Mouse (Mus musculus): Measurements from ENCODE around the gene Magi2.

Magi2 gene

DNA sequence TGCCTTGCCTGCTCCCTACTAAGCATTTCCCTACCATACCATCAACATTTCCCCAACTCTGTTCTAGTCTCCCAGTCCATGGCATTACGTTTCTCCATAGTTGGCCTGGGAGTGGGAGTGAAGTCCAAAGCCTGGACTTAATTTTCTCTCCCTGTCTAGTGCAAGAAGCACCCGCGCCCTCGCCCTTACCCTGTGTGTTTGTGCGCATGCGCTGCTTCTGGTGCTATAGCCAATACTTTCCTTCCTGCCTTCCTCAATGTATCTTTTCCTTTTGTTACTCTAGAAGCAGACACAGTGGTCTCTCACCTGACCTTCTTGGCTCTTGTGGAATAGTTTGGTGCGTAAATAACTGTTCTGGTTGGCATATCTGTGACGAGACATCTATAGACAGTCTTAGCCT, 1440.8 kb downstream of the Magi2 start:
- no peak for DNase-seq (ENCODE audit: low spot score)

DNA sequence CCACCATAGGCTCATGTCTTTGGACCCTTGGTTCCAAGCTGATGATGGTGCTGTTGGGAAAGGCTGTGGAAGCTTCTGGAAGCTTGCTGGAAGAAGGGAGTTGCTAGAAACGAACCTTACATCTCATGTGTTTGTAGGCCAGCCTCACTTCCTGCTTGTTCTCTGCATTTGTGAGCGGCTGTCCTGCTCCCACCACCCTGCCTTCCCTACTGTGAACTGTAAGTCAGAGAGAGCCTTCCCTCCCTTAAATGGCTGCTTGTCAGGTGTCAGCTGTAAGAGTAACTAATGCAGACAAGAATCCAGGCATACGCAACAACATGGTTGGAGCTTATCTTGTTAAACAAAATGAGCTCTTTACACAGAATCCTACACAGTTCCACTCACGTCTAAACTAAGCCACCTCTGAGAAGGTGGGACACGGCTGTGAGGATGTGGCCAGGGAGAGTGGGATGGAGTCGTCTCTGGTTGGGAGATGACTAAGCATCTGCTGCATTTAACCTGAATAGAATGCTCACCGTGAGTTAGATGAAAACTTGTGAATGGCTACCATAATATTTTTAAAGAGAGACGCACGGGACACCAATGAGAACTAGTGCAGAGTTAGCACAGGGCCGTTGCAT, 1442.0 kb downstream of the Magi2 start:
- DNase-seq (ENCODE audit: low spot score), result no peak

DNA sequence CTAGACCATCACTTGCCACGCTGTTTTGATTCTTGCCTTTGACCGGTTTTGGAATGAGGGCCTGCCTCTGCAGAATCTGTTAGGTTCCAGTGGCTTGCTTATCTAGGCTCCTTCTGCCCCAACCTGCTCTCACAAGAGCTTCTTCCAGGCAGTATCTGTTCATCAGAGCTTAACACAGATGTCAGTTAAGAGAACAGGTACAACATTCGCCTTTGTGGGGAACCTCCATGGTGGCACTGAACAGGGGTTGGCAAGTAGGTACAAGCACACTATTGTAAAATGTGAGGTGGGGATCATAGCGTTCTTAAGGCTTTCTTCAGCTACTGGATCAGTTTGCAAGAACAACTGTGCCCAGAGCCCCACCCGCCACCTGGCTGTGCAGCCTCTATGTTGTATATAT, 1442.6 kb downstream of the Magi2 start:
- DNase-seq (ENCODE audit: low spot score), result no peak

DNA sequence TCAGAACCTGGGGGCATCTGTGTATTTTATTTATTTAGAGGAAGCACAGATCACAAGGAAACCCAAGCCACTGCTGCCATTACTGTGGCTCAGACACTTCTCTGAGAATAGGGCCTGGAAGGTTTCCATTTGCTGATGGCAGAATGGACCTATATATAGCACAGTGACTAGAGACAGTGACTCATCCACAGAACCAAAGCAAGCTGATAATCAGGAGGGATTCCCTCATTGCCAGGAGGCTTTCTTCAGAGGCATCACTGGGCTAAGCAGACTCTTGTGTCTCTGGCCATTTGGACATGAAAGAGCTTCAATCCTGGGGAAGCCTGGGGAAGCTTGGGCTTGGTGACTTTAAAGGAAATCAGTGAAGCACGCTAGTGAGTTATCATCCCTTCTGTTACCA, 1445.0 kb downstream of the Magi2 start:
- DNase-seq (ENCODE audit: low spot score), result no peak

DNA sequence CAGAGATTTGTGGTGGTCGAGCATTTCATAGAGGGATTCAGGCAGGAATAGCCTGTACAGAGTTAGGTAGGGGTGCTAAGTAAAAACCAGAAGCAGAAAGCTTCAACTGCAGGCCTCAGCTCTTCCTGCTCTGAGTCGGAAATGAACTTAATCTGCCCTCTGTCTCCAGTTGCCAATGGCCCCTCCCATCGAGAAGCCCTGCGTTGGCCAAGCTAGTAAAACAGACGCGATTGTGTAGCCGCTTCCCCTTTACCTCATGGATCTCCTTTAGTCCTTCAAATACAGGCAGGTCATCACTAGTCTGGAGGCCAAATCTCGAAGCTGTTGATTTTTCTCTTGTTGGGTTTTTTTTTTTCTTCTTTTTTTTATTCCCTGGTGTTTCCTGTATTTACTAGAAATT, 1447.7 kb downstream of the Magi2 start:
- DNase-seq (ENCODE audit: low spot score), result no peak

DNA sequence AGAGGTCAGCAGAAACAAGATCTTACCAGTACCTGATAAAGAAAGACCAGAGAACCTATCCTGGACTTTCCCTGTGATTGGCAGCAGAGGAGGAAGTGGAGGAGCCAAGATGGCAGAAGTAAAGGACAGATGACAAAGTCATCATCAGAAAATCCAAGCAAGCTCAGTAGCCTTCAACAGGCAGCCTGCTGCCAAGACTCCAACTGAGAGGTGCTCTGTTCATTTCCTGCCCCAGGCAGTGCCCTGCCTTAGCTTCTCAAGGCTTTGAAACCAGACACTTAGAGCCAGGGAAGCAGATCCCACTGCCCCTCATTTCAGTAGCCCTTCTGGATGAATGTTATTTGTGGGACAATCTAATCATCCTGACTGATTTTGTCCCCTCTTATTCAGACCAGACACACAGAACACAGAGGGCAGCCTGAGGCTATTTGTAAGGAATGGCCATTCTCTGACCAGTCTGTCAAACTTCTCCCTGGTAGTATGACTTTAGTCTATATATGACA, 1448.4 kb downstream of the Magi2 start:
- DNase-seq (ENCODE audit: low spot score), result no peak

DNA sequence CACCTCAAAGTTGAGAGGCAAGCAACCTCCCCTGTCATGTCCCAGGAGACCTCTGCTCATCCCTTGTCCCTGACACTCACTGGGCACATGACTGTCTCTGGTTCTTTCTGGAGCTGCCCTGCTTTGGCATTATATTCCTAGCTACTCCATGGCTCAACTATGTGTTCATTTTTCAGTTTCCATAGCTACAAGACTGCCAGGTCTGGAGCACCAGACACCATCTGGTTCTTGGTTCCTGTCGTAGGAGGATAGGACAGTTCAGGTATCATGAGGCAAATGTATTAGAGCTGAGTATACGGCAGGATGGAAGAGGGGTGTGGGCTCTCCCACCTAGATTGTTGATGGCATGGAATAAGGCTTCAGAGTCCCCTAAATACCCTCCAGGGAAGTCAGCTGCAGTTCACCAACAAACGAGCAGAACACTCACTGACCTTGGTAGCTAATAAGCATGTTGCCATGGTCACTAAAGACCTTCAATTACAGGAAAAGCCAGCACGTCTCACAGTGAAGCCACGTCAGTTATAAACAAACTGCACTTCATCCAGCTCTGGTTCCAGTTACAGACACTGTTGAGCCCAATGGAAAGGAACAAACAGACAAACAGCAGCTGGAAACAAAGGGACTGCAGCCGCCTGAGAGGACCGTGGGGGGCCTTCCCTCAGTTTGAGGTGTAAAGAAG, 1449.5 kb downstream of the Magi2 start:
- DNase-seq (ENCODE audit: low spot score), result no peak

DNA sequence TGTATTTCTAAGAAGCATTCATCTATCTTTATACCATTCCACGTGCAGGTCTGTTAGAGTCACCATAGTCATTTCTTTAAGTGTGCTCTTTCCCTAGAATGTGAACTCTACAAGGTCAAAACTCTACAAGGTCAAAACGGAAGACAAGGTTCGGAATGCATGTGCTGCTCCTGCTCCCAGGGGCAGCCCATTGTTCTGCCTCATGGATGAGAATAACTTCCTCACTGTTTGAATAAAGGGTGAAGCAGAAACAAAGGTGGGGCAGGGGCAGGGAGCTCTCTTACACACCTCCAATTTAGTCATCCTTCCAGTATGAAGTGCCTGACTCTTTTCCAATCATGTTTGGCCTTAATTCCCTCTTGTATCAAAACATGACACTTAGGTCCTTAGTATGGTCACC, 1450.4 kb downstream of the Magi2 start:
- DNase-seq (ENCODE audit: low spot score), result no peak

DNA sequence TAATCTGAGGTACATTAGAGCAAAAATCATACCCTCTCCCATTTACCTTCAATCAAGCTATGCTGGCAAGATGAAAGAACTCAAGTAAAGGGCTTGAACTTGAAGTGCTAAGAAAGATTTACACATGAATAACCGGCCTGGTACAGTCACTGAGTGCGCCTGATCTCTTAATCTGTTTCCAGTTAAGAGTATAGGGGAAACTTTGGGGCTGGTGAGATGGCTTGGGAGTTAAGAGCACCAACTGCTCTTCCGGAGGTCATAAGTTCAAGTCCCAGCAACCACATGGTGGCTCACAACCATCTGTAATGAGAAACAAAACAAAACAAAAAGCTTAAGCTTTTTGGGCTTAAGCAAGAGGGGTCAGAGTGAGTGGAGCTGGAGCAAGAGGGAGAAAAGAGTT, 1451.7 kb downstream of the Magi2 start:
- DNase-seq (ENCODE audit: low spot score), result no peak

DNA sequence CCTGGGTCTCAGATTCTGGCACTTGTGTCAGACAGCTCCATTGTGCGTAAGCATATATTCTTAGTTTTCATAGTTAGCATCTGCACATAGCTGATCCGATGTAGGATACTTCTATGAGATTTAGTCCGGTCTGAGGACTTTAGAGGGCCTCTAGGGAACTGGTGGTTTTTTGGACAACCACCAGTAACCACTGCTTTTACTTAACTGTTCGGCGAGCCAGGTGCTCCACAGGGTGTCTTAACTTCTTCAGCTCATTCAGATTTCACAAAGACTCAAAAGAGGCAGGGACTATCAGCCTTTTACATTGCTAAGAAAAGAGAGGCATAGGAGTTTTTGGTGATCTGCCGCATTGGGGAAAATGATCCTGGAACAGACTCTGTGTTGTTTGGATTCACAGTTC, 1453.1 kb downstream of the Magi2 start:
- no peak for DNase-seq (ENCODE audit: low spot score)

DNA sequence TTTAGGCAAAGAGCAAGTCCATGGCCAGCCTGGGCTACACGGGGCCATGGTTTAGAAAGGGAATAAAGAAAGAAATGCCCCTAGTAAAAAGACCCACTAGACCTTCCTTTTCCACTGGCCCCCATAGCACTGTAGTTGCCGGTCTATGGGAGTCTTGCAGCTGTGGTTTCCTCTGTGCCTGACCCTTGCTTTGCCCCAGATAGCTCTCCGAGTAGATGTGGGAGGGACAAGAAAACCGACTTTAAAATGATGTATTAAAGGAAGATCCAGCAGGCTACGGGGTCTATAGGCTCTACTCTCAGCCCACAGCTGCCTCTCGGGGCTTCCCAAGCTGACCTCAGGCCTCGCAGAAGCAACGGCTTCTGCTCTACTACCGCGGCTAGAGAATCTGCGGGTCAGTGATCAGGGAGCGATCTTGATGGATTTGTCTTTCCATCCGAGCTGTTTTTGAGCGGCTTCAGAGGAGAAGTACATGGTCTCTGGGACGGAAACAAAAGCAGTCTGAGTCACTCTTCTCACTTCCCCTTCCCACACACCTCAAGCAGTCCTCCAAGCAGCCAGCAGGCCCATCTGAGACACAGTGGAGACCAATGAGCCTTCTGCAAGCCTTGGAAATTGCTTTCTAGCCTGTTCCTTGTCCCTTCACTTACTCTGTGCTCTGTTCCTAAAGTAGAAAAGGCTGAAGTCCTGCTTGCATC, 1454.1 kb downstream of the Magi2 start:
- no peak for DNase-seq (ENCODE audit: low spot score)

DNA sequence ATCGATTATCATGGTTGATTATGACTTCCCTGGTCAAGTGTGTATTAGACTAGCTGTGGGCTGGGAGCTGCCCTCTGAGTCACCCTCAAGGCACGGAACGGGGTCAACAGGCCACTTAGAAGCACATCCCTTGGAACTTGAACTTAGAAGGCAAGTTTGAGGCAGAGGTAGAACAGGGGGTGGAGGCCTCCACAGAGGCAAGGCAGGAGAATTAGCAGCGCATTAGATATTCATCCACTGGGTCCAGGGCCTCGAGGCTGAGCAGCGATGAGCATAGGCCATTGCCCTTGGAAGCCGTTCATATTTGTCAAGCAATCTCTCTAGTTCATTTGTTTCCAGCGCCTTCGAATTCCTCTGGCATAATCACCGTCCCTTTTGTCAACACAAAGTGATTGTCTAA, 1454.8 kb downstream of the Magi2 start:
- no peak for DNase-seq (ENCODE audit: low spot score)

DNA sequence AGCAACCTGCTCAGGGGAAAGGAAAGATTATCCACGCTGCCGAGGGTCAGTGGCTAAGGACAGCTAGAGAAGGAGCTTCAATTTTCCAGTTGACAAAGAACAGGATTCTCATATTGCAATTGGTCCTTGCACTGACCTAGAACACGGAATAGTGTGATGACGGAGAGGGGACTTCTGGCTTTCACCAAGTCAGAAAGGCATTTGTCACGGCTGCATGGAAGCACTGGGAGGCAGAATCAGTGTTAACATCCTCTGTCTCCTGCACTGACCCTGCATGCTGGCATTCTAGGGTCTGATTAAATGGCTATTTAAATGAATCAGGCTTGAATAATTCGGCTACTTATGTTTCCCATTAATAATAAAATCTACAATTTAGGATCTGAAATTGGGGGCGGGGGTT, 1455.4 kb downstream of the Magi2 start:
- DNase-seq (ENCODE audit: low spot score), result no peak

DNA sequence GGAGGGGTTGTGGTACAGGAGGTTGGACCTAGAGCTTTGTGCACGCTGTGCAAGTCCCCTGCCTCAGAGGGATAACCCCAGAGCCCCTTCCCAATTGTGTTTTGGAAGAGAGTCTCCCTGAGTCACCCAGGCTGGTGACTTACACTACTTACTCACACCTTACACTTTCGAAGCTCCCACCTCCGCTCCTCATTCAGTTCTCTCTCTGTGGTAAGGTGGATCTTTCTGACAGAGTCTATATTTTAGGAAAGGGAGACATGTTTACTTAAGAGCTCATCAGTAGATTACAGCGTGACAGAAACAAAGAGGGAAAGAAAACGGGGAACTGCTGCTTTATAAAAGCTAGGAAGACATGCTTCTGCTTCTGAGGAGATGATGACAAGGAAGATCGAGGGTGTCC, 1457.3 kb downstream of the Magi2 start:
- DNase-seq (ENCODE audit: low spot score), result no peak

DNA sequence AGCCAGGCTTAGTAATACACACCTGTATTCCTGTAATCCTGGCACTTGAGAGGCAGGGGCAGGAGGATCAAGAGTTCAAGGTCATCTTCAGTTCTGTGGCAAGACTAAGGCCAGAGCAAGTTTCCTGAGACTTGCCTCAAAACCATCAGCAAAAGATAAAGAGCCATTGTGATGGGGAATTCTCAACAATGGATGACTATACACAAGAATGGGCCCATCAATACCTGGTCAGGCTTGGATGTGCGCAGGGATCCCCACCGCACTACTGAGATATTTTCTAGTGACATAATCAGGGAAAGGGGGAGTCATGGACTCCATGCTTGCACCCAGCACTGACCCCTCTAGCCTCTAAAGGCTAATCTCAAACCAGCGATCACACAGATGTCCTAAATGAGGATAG, 1465.4 kb downstream of the Magi2 start:
- no peak for DNase-seq (ENCODE audit: low spot score)

DNA sequence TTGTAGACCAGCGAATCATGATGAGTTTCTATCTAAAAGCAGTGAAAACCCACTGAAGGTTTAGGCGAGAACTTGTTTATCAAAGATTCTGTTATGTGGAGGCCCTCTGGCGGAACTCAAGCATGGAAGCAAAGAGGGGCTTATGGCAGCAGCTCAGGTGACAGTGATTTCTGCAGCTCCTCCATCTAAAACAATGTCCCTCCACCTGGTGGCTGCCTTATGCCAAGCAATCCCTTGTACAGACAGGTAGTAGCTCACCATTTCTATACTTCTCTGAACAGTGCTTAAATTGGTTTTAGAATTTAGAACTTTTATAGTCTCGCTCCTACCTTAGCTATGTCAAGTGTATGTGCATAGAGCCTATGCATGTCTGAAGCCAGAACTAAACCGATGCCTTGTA, 1472.3 kb downstream of the Magi2 start:
- no peak for DNase-seq (ENCODE audit: low spot score)

DNA sequence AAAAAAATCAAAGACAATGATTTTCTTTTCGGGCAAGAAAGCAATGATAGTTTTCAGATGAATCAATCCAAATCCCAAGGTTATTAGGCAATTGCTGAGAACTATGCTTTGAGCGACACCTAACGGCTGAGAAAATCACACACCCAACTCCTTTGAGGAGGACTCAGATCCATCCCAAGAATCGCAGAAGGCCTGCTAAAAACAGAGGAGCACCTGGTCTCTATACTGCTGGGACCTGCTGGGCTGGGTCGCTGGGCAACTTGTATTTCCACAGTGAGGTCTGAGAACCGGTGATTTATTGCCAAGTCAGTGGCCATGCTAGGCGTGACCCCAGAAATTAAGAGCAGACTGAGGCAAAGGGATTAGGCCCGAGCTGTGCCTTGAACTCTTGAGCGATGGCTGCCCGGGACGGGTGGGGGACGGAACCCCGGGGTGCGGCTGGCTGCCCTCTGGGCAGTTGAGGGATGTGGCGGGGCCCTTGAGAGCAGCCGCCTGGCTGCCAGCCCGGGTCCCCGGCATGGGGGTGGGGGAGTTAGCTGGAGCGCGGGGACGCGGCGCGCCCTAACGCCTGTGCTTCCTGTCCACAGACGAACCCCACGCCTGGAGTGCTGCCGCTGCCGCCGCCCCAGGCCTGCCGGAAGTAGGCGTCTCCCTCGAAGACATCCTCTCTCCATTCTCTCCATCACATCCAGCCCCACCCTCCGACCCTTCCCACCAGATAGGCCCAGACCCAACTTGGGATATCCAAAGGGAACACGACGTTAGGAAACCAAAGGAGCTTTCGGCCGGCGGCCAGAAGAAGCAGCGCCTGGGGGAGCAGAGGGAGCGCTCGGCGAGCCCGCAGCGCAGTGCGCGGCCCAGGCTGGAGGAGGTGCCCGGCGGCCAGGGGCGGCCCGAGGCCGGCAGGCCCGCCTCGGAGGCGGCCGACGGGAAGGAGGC, 1474.9 kb downstream of the Magi2 start:
- DNase-seq (ENCODE audit: low spot score), result peak; percentile 40

DNA sequence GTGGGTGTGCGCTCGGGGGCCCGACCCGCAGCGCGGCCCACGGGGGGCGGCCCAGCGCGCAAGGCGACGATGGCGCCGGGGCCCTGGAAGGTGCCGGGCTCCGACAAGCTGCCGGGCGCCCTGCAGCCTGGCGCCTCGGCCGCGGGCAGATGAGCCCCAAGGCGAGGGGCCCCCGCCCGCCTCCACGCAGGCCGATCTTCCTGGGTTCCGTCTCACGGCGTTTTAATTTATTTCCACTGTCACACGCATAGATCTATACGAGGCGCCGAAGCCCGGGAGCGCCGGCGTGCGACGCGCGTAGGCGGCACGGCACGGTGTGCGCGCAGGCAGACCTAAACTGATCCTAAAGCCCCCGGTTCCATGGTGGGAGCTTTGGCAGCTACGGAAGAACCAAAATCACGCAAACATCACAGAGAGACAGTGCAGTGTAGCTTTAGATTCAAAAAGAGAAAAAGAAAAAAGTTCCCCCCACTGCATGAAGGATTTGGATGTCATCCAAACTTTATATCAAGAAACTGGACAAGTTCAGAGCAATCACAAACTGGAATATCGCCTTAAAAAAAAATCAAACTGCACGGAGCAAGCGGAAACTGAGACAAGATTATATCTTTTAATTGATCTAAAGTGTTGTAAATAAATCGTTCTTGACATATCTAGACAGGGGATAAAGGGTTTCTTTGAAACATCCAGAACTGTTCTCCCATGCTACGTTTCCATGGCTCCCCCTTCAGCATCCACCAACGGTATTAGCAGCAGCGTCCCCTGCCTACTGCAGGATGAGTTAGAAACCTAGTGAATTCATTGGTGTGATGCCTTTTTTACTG, 1475.9 kb downstream of the Magi2 start:
- no peak for DNase-seq (ENCODE audit: low spot score)

DNA sequence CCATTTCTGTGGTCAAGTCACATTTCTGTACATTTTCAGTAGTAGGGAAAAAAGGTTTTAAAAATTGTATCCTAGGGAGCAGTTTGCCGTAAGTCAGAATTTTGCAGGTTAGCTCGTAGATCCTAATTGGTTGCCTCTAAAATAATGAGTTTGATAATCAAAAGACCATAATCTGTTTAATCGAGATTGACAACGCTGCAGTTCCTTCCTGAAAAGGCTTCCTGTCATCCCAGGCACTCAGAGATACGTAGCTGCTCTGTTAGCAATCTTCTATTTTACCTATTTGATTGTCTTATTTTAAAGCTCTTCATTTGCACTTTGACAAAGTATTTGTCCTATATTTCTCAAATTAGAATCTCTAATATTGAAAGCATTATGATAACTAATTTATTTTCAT, 1476.5 kb downstream of the Magi2 start:
- DNase-seq (ENCODE audit: low spot score), result no peak

DNA sequence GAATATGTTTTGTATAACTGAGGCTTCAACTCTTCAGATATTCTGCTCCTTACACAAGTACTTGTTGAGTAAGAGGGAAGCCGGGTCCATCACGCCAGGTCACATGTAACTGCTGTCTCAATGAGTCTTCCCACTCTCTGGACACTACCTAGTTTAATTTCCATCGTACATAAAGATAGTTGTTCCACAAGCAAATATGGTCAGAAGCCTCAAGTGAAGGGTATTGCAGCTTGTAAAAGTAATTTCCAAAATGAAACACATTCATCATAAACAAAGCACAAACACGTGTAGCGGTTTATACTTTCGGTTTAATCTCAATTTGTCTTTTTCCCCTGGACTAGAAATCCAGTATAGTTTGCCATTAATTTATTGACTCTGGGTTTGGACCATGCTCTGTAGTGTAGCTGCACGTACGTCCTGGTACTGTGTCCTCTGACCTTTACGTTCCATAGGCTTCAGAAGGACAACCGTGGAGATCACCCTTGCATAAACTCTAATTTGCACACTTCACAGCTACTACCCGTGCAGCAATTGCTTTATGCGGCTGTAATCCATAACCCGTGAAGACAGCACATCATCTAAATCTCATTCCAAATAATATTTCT, 1477.2 kb downstream of the Magi2 start:
- DNase-seq (ENCODE audit: low spot score), result no peak

DNA sequence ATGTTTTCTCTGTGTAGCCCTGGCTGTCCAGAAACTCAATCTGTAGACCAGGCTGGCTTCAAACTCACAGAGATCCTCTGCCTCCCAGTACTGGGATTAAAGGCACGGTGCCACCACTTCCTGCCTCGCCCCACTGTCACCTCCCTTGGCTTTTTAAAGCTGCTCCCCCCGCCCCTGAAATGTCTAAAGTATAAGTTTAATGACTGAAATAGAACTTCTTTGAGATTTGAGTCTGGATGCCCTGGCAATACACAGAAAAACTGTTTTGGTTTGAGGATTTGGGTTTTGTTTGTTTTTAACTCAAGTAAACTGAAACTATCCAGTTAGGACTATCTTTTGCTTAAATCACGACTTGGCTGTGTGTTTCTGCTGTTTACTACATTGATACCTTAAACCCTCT, 1478.0 kb downstream of the Magi2 start:
- no peak for DNase-seq (ENCODE audit: low spot score)

Data from urinary bladder, postnatal 10 days (tissue).